ENCODE assay signal across 1 mouse cellular context in the genomic region with DNA sequence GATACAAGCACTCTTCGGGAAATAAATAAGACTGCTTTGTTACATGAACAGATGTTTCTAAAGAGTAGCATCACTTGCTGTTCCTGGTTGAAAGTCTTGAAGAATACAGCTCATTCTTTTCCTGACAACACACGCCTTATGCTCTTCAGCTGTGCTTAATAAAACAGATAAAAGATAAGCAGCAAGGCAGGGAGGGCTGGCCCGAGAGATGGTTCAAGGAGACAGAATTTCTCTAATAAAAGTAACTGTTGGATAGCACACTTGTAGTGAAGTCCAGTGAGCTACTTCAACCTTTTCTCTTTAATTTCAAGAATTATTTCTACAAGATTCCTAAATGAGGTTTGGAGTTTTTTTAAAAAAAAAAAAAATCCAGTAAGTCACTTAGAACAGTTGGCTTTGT.
TF ChIP-seq lines count a peak whose summit lies in the region.

No protein-coding gene starts in this region.

TF ChIP-seq in MEL, 35 proteins besides CTCF, POLR2A, EP300 and RAD21:
- TF ChIP-seq POLR2AphosphoS2 (IDR thresholded peaks at IDR 0.05; ENCODE audit: low read length) (no peak), TCF12 (IDR thresholded peaks at IDR 0.05; ENCODE audit: low read depth, low read length) (no peak), ZNF384 (IDR thresholded peaks at IDR 0.05; ENCODE audit: low read depth, low read length) (peak; percentile 50), TBP (IDR thresholded peaks at IDR 0.05; ENCODE audit: low read depth, low read length) (0 out of 2 replicates have a peak, but pooled peaks have one; percentile 11), MYB (IDR thresholded peaks at IDR 0.05; ENCODE audit: low read depth, low read length) (no peak), ETS1 (IDR thresholded peaks at IDR 0.05; ENCODE audit: low read depth, low read length) (peak; percentile 89), SMC3 (IDR thresholded peaks at IDR 0.05; ENCODE audit: low read depth, low read length) (0 out of 2 replicates have a peak, but pooled peaks have one; percentile 6), TAL1 (IDR thresholded peaks at IDR 0.05; ENCODE audit: low read length) (0 out of 2 replicates have a peak, but pooled peaks have one; percentile 4), GATA1 (IDR thresholded peaks at IDR 0.05; ENCODE audit: low read depth, low read length) (peak; percentile 80), SIN3A (IDR thresholded peaks at IDR 0.05; ENCODE audit: low read length) (no peak; the same call in 1 of the 2 replicates), MYC (IDR thresholded peaks at IDR 0.05; ENCODE audit: low read depth, low read length) (no peak)
TF ChIP-seq in MEL: peak in this region for 6.
